ENCODE assay signal across 20 mouse cellular contexts in genomic region chr16:42149216-42149942, GRCm38 (mm10).
"Had no signal": no experiment of that assay in that cellular context is flagged by ENCODE, and none has a peak within 500 bp of the region (broad histone marks: within the 10 kb centered on the region; RNA-seq: fewer than 3 reads in every experiment).

No protein-coding gene starts in this region.

- H3K4me1 ChIP-seq: liver, embryonic 12.5 days; liver, embryonic 15.5 days; megakaryocyte, embryonic 14.5 days; stomach, embryonic 15.5 days had no signal

- H3K36me3 ChIP-seq: limb, embryonic 10.5 days; limb, embryonic 13.5 days; liver, embryonic 12.5 days; liver, embryonic 15.5 days; lung, embryonic 15.5 days; midbrain, embryonic 12.5 days; stomach, embryonic 15.5 days had no signal

- H3K9ac ChIP-seq: limb, embryonic 13.5 days; liver, embryonic 12.5 days; liver, embryonic 15.5 days; lung, embryonic 15.5 days; midbrain, embryonic 12.5 days; stomach, embryonic 15.5 days had no signal

- H3K9me3 ChIP-seq: limb, embryonic 10.5 days; limb, embryonic 13.5 days; liver, embryonic 12.5 days; liver, embryonic 15.5 days; lung, embryonic 15.5 days; megakaryocyte, embryonic 14.5 days; midbrain, embryonic 12.5 days; stomach, embryonic 15.5 days had no signal

- H3K4me2 ChIP-seq: limb, embryonic 13.5 days; liver, embryonic 12.5 days; liver, embryonic 15.5 days; lung, embryonic 15.5 days; midbrain, embryonic 12.5 days; stomach, embryonic 15.5 days had no signal

- H3K27ac ChIP-seq: limb, embryonic 10.5 days; limb, embryonic 13.5 days; liver, embryonic 12.5 days; liver, embryonic 15.5 days; lung, embryonic 15.5 days; midbrain, embryonic 12.5 days; stomach, embryonic 15.5 days had no signal

- DNase-seq: kidney, adult 9 months; kidney, postnatal 14 days; kidney, postnatal 4 days; liver; lung, adult 18-20 months; lung, postnatal 10 days; lung, postnatal 36 days; right cerebral cortex, postnatal 14 days; spleen, adult 18-20 months; thymus, postnatal 25 days had no signal

- H3K27me3 ChIP-seq: liver, embryonic 12.5 days; liver, embryonic 15.5 days; lung, embryonic 15.5 days; megakaryocyte, embryonic 14.5 days; midbrain, embryonic 12.5 days; stomach, embryonic 15.5 days had no signal

- H3K4me3 ChIP-seq: limb, embryonic 10.5 days; limb, embryonic 13.5 days; liver, embryonic 12.5 days; liver, embryonic 15.5 days; lung, embryonic 15.5 days; megakaryocyte, embryonic 14.5 days; midbrain, embryonic 12.5 days; stomach, embryonic 15.5 days had no signal

- ATAC-seq: intestine, postnatal 0 days; liver, embryonic 12.5 days; midbrain, embryonic 16.5 days had no signal
